Mouse (Mus musculus): ENCODE measurements at regions not wholly inside any gene's neighbourhood (a gene's known extent, or its start where the extent isn't known, plus 50 kb on each side); places are given as distances from the start of the nearest gene placed in this dataset.
A peak's percentile ranks its signal among the peaks of the same experiment; 100 is the strongest.

DNA sequence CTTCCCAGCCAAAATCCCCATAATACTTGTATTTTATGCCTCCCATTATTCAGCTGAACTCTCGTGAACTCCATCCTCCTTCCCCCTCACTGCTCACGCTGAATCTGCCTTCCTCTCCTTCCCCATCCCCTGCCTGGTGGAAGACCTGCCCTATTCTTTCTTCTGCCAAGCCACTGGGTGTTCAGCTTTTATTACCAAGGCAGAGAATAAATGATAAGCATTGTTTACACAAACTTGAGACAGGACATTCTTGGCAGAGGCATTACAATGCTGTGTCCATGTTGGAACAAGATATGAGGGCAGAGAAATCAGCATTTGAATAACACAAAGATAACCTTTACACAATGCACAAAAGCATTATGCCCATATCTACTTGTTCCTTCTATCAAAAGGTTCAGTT lies 80.2 kb downstream of the Dhrs2 start:
- no peak for DNase-seq (ENCODE audit: low spot score in 2 of 2)

DNA sequence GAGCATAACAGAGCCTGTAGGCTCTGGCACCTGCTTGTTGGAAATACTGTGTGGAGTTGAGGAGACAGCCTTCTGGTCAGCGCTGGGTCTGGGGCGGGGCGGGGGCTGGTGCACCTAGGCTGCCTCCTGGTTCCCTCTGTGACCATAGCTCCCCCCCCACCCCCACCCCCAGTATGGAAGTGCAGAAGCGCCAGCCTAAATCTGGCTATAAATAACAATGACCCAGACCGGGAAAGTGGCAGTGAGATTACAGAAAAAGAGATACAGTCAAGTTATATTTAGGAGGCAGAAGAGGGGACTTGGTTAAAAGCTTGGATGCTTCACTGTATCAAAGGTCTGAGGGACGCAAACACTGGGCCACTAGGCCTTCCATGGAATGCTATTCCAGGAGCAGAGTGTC lies 91.8 kb downstream of the Dhrs2 start:
- no peak for DNase-seq (ENCODE audit: low spot score in 2 of 2)

DNA sequence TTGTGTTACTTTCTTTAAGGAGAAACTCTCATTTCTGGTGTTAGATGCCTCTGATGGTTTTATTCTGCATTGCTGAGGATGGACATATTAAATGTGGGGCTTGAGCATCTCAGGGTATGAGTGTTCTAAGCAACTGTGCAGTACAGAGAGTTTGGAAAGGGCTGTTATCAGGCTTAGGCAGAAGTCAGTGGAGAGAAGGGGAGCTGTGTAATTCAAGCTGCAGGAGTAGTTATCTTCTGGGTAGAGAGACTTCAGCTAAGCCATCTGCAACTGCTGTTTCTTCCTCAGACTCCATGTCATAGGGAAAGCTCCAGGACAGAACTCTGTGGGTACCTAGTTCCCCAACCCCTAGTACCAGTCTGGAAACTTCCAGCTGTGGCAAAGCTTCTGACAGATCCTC lies 102.1 kb downstream of the Dhrs2 start:
- DNase-seq (ENCODE audit: low spot score in 2 of 2): no peak

DNA sequence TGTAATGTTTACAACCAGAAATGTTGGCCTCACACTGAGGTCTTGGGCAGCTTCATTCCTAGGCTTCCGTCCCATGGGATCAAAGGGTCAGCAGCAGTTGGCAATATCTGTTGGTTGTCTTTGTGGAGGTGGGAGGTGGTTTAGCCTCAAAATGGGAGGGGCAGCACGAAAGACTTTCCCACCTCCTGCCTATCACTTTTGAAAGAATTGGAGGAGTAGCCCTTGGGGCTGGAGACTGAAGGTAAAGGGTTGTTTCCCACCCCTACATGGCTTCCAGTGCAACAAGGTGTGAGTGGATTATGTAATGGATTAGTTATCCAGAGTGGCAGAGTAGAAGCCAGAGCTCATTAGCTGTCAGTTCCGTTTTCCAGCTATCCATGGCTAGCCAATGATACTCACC lies 102.5 kb downstream of the Dhrs2 start:
- DNase-seq (ENCODE audit: low spot score in 2 of 2): no peak

DNA sequence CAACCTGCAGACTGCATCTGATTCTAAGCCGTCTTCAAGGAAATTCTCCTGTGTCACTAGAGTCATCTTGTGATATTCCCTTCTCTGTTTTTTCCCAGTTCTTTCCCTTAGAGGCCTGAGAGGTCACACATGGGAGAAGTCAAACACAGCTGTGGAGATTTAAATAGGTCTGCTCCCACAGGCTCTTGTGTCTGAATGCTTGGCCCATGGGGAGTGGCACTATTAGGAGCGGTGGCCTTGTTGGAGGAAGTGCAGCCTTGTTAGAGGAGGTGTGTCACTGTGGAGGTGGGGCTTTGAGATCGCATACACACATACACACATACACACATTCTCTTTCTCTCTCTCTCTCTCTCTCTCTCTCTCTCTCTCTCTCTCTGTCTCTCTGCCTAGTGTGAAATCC lies 112.0 kb downstream of the Dhrs2 start:
- no peak for DNase-seq (ENCODE audit: low spot score in 2 of 2)

DNA sequence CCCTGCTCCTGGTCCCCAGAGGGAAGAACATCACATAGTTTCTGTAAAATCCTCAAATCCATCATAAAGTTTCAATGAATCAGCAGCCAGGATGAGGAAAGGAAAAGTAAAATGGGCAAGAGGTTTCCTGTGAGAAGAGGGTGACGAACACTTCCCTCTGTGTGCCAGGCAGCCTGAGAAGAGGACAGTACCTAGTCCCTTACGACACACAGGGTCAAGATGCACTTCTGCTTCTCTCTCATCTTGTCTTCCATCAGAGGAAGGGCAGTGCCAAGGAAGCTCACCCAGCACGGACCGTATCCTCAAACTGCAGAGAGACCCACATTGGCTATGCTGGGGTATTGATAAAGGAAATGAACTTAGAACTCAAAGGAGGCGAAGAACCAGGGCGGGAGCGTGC lies 112.5 kb downstream of the Dhrs2 start:
- DNase-seq (ENCODE audit: low spot score in 2 of 2): no peak

- DNase-seq (ENCODE audit: low spot score in 2 of 2): no peak
Measured at GRCm38 (mm10) chr14:55335586-55335985, 113.8 kb downstream of the Dhrs2 start.

DNA sequence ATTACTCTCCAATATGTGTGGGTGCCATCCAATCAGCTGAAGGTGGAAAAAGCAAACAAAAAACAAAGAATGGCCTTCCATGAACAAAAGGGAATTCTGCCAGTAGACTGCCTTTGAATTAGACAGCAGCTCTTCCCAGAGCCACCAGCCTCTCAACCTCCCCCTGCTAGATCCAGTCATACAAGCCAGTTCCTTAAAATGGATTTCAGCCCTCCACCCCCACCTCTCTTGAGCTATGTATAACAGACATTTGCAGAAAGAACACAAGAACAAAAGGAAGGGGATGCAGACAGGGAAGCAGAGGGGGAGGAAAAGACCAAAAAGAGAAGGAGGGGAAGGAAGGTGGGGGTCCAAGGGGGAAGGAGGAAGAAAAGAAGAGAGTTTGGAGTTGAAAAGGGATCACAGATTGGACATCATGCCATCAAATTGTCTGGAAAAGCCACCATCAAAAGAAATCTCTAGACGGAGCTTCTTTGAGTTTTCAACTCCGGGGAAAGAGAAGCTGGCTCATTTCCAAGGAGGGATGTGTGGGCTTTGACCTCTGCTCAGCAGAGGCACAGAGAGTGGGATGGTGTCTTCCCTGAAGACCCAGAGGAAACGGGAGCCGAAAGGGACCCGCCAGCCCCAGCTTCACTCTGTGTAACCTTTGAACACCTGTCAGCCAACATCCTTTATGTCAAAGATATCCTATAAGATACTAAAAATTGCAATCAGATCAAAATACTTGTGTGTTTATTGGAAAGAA lies 114.8 kb downstream of the Dhrs2 start:
- peak in 1 of 2 experiments; percentile 21 for DNase-seq (ENCODE audit: low spot score in 2 of 2)

DNA sequence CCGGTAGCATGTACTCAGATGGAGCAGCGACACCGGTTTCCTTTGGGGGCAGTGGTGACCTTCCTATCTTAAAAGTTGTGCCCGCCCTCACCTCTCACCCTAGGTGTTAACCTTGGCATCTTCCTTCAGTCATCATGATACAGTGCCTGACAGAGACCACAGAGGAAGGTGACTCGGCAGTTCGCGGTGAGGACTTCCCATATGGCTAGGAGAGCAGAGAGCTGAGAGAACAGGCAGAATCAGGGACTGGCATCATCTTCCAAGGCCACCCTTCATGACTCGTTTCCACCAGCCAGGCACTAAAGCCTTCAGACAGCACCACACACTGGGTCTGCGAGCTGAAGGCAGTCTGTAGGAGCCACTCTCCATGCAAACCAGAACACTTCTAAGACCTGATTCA lies 116.2 kb downstream of the Dhrs2 start:
- DNase-seq (ENCODE audit: low spot score in 2 of 2): no peak

GRCm38 (mm10) chr14:55338500-55338899 lies 116.7 kb downstream of the Dhrs2 start:
- no peak for DNase-seq (ENCODE audit: low spot score in 2 of 2)

- DNase-seq (ENCODE audit: low spot score in 2 of 2): no peak
Measured at GRCm38 (mm10) chr14:55339036-55339614, 117.3 kb downstream of the Dhrs2 start.

DNA sequence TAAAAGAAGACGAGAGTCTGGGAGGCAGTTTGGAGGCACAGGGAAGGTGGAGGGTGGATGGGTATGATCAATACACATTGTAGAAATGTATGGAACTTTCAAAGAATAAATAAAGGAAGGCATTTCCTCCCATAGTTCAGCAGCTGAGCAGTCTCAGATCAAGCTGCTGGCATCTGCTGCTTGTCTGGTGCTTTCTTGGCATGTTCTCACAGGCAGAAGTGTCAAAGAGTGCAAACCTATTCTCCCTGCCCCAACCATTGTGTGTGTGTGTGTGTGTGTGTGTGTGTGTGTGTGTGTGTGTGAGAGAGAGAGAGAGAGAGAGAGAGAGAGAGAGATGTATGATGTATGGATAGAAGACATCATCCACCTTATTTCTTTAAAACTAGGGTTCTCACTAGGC lies 121.5 kb downstream of the Dhrs2 start:
- no peak for DNase-seq (ENCODE audit: low spot score in 2 of 2)

- DNase-seq (ENCODE audit: low spot score in 2 of 2): no peak
Measured at GRCm38 (mm10) chr14:55343914-55344313, 122.1 kb downstream of the Dhrs2 start.

DNA sequence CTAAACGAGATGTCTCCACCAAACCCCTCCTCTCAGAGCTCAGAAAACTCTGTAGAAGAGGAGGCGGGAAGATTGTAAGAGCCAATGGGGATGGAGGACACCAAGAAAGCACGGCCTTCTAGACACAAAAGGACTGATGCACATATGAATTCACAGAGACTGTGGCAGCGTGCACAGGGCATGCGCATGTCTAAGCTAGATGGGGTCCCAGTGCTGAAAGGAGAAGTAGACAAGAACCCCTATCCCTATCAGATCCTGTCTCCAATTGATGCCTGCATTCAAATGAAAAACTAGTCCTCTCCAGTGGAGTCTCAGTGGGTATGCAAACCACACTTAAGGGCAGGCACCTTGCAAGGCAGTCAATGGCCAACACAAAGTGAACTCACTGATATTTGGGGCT lies 123.3 kb downstream of the Dhrs2 start:
- DNase-seq (ENCODE audit: low spot score in 2 of 2): no peak

DNA sequence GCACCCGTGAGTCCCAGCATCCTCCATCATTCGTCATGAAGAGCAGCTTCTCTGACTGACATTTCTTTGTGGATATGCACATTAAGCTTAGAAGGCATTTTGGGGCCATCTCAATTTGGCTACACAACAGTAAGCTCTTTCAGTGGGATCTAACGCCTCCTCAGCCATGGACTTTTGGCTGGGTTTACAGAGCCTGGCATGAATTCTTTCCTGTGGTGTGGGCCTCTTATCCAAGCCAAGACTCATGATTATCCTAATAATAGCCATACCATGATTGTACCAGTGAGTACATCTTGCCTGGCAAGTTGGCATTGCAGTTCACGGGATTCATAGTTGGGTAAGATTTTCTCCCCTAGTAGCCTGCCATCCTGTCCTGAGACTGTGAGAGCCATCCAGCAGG lies 126.3 kb downstream of the Dhrs2 start:
- no peak for DNase-seq (ENCODE audit: low spot score in 2 of 2)

DNA sequence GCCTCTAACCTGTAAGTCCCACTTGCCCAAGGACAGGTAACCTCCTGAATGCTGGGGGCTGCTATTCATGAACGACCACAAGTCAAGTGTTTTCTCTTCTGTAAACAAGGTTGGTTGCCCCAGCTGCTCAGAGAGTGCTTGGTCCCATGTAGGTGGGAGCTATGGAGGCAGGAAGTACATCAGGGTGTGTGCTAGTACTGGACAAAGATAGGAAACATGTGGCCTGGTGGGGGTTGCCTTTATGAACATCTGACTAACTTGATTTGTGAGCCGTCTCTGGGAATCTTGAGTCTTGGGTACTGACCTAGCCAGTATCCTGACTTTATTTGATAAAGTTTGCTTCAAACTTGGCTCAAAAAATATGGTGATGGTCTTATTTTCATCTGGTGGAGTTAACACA lies 121.3 kb upstream of the Dhrs4 start:
- no peak for DNase-seq (ENCODE audit: low spot score in 2 of 2)

- no peak for DNase-seq (ENCODE audit: low spot score in 2 of 2)
Measured at GRCm38 (mm10) chr14:55358429-55358828, 120.1 kb upstream of the Dhrs4 start.

DNA sequence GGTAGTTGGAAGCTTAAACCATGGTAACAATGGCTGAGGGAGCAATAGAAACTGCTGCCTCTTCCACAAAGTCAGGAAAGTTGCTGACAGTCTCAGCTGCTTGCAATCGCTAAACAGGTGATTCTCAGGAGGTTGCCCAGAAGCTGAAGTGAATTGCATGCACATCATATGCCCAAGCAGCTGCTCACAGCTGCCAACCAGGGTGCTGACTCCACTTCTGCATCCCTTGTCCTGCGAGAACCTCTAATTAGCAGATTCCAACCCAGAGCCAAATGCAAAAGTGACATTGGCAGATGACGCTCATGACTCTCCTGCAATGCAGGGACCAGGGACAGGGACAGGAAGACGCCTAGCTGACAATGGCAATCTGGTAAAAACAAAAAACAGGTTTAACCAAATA lies 116.2 kb upstream of the Dhrs4 start:
- DNase-seq (ENCODE audit: low spot score in 2 of 2): no peak

- peak in 1 of 2 experiments; percentile 15 for DNase-seq (ENCODE audit: low spot score in 2 of 2)
Measured at GRCm38 (mm10) chr14:55362757-55363156, 115.8 kb upstream of the Dhrs4 start.

DNA sequence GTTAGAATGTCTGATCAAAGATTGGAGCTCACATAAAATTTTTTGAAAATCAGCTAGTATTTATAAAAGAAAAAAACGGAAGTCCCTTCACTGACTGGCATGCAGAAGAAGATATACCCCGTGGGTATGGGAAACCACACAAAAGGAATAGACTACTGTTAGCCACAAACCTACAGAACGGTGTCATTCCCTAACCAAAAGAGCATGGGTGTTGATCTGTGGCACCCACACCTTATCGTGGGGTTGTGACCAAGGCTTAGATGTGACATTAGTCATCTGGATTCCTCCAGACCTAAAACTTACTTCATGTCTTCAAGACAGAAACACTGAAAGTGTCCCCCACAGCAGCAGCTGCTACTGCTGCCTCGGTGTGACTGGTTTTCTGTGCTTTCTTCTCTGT lies 108.2 kb upstream of the Dhrs4 start:
- DNase-seq (ENCODE audit: low spot score in 2 of 2): no peak

DNA sequence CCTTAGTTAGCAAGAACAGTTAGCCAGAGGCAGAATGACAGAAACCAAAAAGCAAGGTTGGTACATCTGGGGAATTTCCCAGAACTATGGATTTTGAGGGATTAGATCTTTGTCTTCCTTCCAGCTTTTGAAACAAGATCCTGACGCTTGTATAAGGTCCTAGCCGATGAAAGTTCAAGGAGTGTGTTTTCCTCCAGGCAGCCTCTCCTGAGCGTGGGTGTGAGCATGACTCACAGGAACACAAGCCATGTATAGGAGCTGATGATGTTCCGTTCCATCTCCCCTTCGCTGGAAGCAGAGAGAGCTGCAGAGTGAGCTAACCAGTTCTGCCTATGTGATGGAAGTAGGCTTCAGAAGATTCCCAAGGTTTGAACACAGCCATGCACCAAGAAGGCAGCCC lies 105.6 kb upstream of the Dhrs4 start:
- peak in 1 of 2 experiments; percentile 51 for DNase-seq (ENCODE audit: low spot score in 2 of 2)

- peak; percentile 24 to 42 for DNase-seq (ENCODE audit: low spot score in 2 of 2)
Measured at GRCm38 (mm10) chr14:55386773-55387172, 91.8 kb upstream of the Dhrs4 start.

- DNase-seq (ENCODE audit: low spot score in 2 of 2): no peak
Measured at GRCm38 (mm10) chr14:55387378-55387777, 91.2 kb upstream of the Dhrs4 start.

Data from left cerebral cortex, adult 8-10 months (tissue).